Mouse (Mus musculus): ENCODE results near the gene Eaf1. TPM values are rescaled to one million over a fixed set of nuclear protein-coding genes. Genes with fewer than 3 reads are reported as not detected.

Gene Eaf1
- polyA plus RNA-seq, 1 experiment from 2014 or later: 8.1 TPM

- H3K4me3 ChIP-seq: no peak overlapping the region
- ATAC-seq (ENCODE audit: low FRiP score, low read depth): no peak
- no peak overlapping the region for H3K27ac ChIP-seq (replicated peaks)
- no peak overlapping the region for H3K4me2 ChIP-seq
- H3K9me3 ChIP-seq: no peaks in the 10 kb centered on the region
- no peak overlapping the region for H3K9ac ChIP-seq
- no peaks in the 10 kb centered on the region for H3K4me1 ChIP-seq (replicated peaks)
- whole genome bisulfite sequencing: 92% methylated on average over 5 of the region's 5 CpGs
- no peaks in the 10 kb centered on the region for H3K27me3 ChIP-seq
- H3K36me3 ChIP-seq: peaks cover 89% of the 10 kb centered on the region
These were observed 11.8 kb upstream of the Eaf1 start for GRCm38 (mm10) chr14:31482417-31482816.

- H3K9ac ChIP-seq: no peak overlapping the region
- peaks cover 74% of the 10 kb centered on the region for H3K36me3 ChIP-seq
- no peak for ATAC-seq (ENCODE audit: low FRiP score, low read depth)
- 88% methylated on average over 4 of the region's 4 CpGs for WGBS
- H3K4me2 ChIP-seq: no peak overlapping the region
- no peaks in the 10 kb centered on the region for H3K9me3 ChIP-seq
- H3K27me3 ChIP-seq: no peaks in the 10 kb centered on the region
- no peak overlapping the region for H3K27ac ChIP-seq (replicated peaks)
- H3K4me1 ChIP-seq (replicated peaks): no peaks in the 10 kb centered on the region
- H3K4me3 ChIP-seq: no peak overlapping the region
These were observed 7.7 kb upstream of the Eaf1 start for GRCm38 (mm10) chr14:31486465-31486864.

GRCm38 (mm10) chr14:31488055-31488454 lies 6.1 kb upstream of the Eaf1 start:
- ATAC-seq (ENCODE audit: low FRiP score, low read depth): no peak
- Histone ChIP-seq H3K27me3 (no peaks in the 10 kb centered on the region), H3K36me3 (peaks cover 67% of the 10 kb centered on the region), H3K27ac (replicated peaks) (no peak overlapping the region), H3K9ac (no peak overlapping the region), H3K4me2 (no peak overlapping the region), H3K4me3 (no peak overlapping the region), H3K9me3 (no peaks in the 10 kb centered on the region), H3K4me1 (replicated peaks) (peaks cover 10% of the 10 kb centered on the region)
- WGBS: 96% methylated on average over 6 of the region's 6 CpGs

- Histone ChIP-seq H3K4me2 (peak overlapping the region; percentile 96), H3K36me3 (peaks cover 22% of the 10 kb centered on the region), H3K9me3 (no peaks in the 10 kb centered on the region), H3K27me3 (no peaks in the 10 kb centered on the region), H3K9ac (peak overlapping the region; percentile 79), H3K4me3 (peak overlapping the region; percentile 98), H3K4me1 (replicated peaks) (peaks cover 39% of the 10 kb centered on the region), H3K27ac (replicated peaks) (no peak overlapping the region)
- 50% methylated on average over 9 of the region's 9 CpGs for WGBS
- ATAC-seq (ENCODE audit: low FRiP score, low read depth): no peak
These were observed 298 bp upstream of the Eaf1 start for GRCm38 (mm10) chr14:31493901-31494300.

GRCm38 (mm10) chr14:31494975-31495455 lies 816 bp downstream of the Eaf1 start, which contains the start of gene Mettl6:
Gene Mettl6 (minus strand): TSS chr14:31495040.
- Histone ChIP-seq H3K4me3 (peak within 1 kb of the TSS; percentile 98), H3K27me3 (no peaks in the 10 kb centered on the region), H3K27ac (replicated peaks) (peak within 1 kb of the TSS; percentile 90), H3K4me2 (peak within 1 kb of the TSS; percentile 96), H3K9me3 (no peaks in the 10 kb centered on the region), H3K4me1 (replicated peaks) (peaks cover 39% of the 10 kb centered on the region), H3K36me3 (peaks cover 22% of the 10 kb centered on the region), H3K9ac (peak within 1 kb of the TSS; percentile 79)
- ATAC-seq (ENCODE audit: low FRiP score, low read depth): peak; percentile 96
- WGBS: under 1% methylated on average over 49 of the region's 49 CpGs

- Histone ChIP-seq H3K4me2 (peak overlapping the region; percentile 96), H3K27me3 (no peaks in the 10 kb centered on the region), H3K4me3 (peak overlapping the region; percentile 98), H3K27ac (replicated peaks) (peak overlapping the region; percentile 90), H3K9ac (peak overlapping the region; percentile 79), H3K9me3 (no peaks in the 10 kb centered on the region), H3K36me3 (peaks cover 23% of the 10 kb centered on the region), H3K4me1 (replicated peaks) (peaks cover 39% of the 10 kb centered on the region)
- whole genome bisulfite sequencing: 6% methylated on average over 8 of the region's 8 CpGs
- no peak for ATAC-seq (ENCODE audit: low FRiP score, low read depth)
These were observed 1.3 kb downstream of the Eaf1 start for GRCm38 (mm10) chr14:31495538-31495937.

GRCm38 (mm10) chr14:31496241-31496646 lies 2.0 kb downstream of the Eaf1 start:
- Histone ChIP-seq H3K4me2 (peak overlapping the region; percentile 96), H3K27me3 (no peaks in the 10 kb centered on the region), H3K9me3 (no peaks in the 10 kb centered on the region), H3K4me3 (peak overlapping the region; percentile 98), H3K27ac (replicated peaks) (no peak overlapping the region), H3K36me3 (peaks cover 26% of the 10 kb centered on the region), H3K4me1 (replicated peaks) (peaks cover 39% of the 10 kb centered on the region), H3K9ac (peak overlapping the region; percentile 79)
- 66% methylated on average over 7 of the region's 7 CpGs for WGBS
- ATAC-seq (ENCODE audit: low FRiP score, low read depth): no peak

GRCm38 (mm10) chr14:31499526-31499925 lies 5.3 kb downstream of the Eaf1 start:
- H3K36me3 ChIP-seq: peaks cover 42% of the 10 kb centered on the region
- no peak overlapping the region for H3K27ac ChIP-seq (replicated peaks)
- 82% methylated on average over 1 of the region's 1 CpGs for WGBS

GRCm38 (mm10) chr14:31503406-31503805 lies 9.2 kb downstream of the Eaf1 start:
- WGBS: 92% methylated on average over 13 of the region's 13 CpGs
- Histone ChIP-seq H3K4me3 (no peak overlapping the region), H3K9me3 (no peaks in the 10 kb centered on the region), H3K4me1 (replicated peaks) (no peaks in the 10 kb centered on the region), H3K4me2 (no peak overlapping the region), H3K9ac (no peak overlapping the region), H3K27me3 (no peaks in the 10 kb centered on the region), H3K36me3 (peaks cover 78% of the 10 kb centered on the region), H3K27ac (replicated peaks) (no peak overlapping the region)
- no peak for ATAC-seq (ENCODE audit: low FRiP score, low read depth)

More at GRCm38 (mm10) chr14:31499526-31499925, 5.3 kb downstream of the Eaf1 start:
- H3K9me3 ChIP-seq: no peaks in the 10 kb centered on the region
- no peak overlapping the region for H3K4me3 ChIP-seq
- no peaks in the 10 kb centered on the region for H3K27me3 ChIP-seq
- H3K4me1 ChIP-seq (replicated peaks): peaks cover 17% of the 10 kb centered on the region
- ATAC-seq (ENCODE audit: low FRiP score, low read depth): no peak
- H3K9ac ChIP-seq: no peak overlapping the region
- H3K4me2 ChIP-seq: no peak overlapping the region

GRCm38 (mm10) chr14:31506456-31506855 lies 12.3 kb downstream of the Eaf1 start:
- H3K9ac ChIP-seq: no peak overlapping the region

GRCm38 (mm10) chr14:31509911-31510310 lies 15.7 kb downstream of the Eaf1 start:
- WGBS: 95% methylated on average over 2 of the region's 2 CpGs
- H3K4me3 ChIP-seq: no peak overlapping the region
- no peak overlapping the region for H3K27ac ChIP-seq (replicated peaks)
- H3K9me3 ChIP-seq: no peaks in the 10 kb centered on the region
- no peaks in the 10 kb centered on the region for H3K27me3 ChIP-seq
- H3K36me3 ChIP-seq: peaks cover 44% of the 10 kb centered on the region
- no peaks in the 10 kb centered on the region for H3K4me1 ChIP-seq (replicated peaks)
- no peak overlapping the region for H3K4me2 ChIP-seq
- H3K9ac ChIP-seq: no peak overlapping the region
- no peak for ATAC-seq (ENCODE audit: low FRiP score, low read depth)

More at GRCm38 (mm10) chr14:31506456-31506855, 12.3 kb downstream of the Eaf1 start:
- ATAC-seq (ENCODE audit: low FRiP score, low read depth): no peak
- H3K4me3 ChIP-seq: no peak overlapping the region
- H3K27ac ChIP-seq (replicated peaks): no peak overlapping the region
- peaks cover 73% of the 10 kb centered on the region for H3K36me3 ChIP-seq
- no peaks in the 10 kb centered on the region for H3K27me3 ChIP-seq
- H3K4me1 ChIP-seq (replicated peaks): no peaks in the 10 kb centered on the region
- H3K9me3 ChIP-seq: no peaks in the 10 kb centered on the region
- no peak overlapping the region for H3K4me2 ChIP-seq
- 95% methylated on average over 6 of the region's 6 CpGs for WGBS

- 81% methylated on average over 3 of the region's 3 CpGs for WGBS
- H3K4me1 ChIP-seq (replicated peaks): no peaks in the 10 kb centered on the region
- H3K4me2 ChIP-seq: no peak overlapping the region
- H3K9ac ChIP-seq: no peak overlapping the region
- no peak overlapping the region for H3K4me3 ChIP-seq
- H3K9me3 ChIP-seq: no peaks in the 10 kb centered on the region
- ATAC-seq (ENCODE audit: low FRiP score, low read depth): no peak
- peaks cover 40% of the 10 kb centered on the region for H3K36me3 ChIP-seq
- no peaks in the 10 kb centered on the region for H3K27me3 ChIP-seq
- H3K27ac ChIP-seq (replicated peaks): no peak overlapping the region
These were observed 16.1 kb downstream of the Eaf1 start for GRCm38 (mm10) chr14:31510322-31510721.

- H3K27ac ChIP-seq (replicated peaks): no peak overlapping the region
- ATAC-seq (ENCODE audit: low FRiP score, low read depth): no peak
- 97% methylated on average over 2 of the region's 2 CpGs for WGBS
These were observed 21.7 kb downstream of the Eaf1 start for GRCm38 (mm10) chr14:31515895-31516294.

More at GRCm38 (mm10) chr14:31515895-31516294, 21.7 kb downstream of the Eaf1 start:
- Histone ChIP-seq H3K9ac (no peak overlapping the region), H3K4me2 (no peak overlapping the region), H3K4me3 (no peak overlapping the region), H3K9me3 (no peaks in the 10 kb centered on the region), H3K36me3 (no peaks in the 10 kb centered on the region), H3K27me3 (no peaks in the 10 kb centered on the region), H3K4me1 (replicated peaks) (no peaks in the 10 kb centered on the region)
